Mouse (Mus musculus) spleen, adult 2 months (tissue): ENCODE data around the gene Dnase1.

Source experiments
- CTCF ChIP-seq: fragments of 200-500 bp; IDR thresholded peaks from 2 replicates; pipeline ENCODE4 v1.5.1; 2011; ENCODE audit warnings: mild to moderate bottlenecking, inconsistent platforms; ENCODE audit not compliant: insufficient read depth, insufficient read length, insufficient replicate concordance; ENCODE audit errors: extremely low read depth
- POLR2A ChIP-seq: fragments of 200-500 bp; IDR thresholded peaks from 2 replicates; pipeline ENCODE4 v1.6.1; 2011; ENCODE audit warnings: low read depth, low read length, inconsistent platforms

GRCm38 (mm10) chr16:4045524-4045923 lies 8.8 kb downstream of the Dnase1 start:
- TF ChIP-seq CTCF = no peak
- TF ChIP-seq POLR2A = no peak
